ENCODE assay signal across 12 mouse cellular contexts in the genomic region with DNA sequence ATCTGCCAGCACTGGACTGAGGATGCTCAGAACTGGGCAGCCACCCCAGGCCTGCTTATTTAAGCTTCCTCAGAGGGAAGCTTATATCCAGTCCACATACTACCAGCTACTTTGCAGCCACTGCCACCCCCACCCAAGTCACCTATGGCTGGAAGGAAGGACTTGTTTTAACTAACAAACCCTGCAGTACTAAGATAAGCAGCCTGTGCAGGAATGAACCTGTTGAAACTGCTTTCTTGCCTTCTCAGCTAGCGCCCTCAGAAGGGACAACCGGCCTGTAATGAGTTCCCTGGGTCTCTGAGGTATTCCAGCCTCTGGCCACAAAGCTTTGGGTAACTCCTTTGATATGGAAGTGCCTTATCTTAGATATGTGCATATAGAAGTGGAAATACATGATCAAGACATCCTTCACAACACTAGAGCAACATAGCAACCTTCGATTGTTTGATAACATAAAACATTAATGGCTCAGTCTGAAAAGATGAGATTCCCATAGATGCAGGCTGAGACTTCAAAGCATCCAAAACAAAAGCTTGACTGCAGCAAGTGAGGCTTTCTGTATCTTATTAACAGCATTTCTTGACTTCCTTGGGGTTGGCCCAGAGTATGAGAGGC. TPM values are rescaled to one million over a fixed set of nuclear protein-coding genes. Genes with fewer than 3 reads are reported as not detected.
A peak's percentile ranks its signal among the peaks of the same experiment; 100 is the strongest.
DNase-seq lines count a peak whose midpoint lies in the region; ATAC-seq and TF ChIP-seq lines count a peak whose summit lies in the region.
"Had no signal": no experiment of that assay in that cellular context is flagged by ENCODE, and none has a peak within 500 bp of the region (broad histone marks: within the 10 kb centered on the region; RNA-seq: fewer than 3 reads in every experiment).

No protein-coding gene starts in this region.

- in situ Hi-C loops in ES-E14 (cut with MboI; ENCODE audit: low sequenced_read_pairs in 2 of 2, unreplicated experiment in 2 of 2) = no loop called here

- H3K4me1 ChIP-seq in kidney, embryonic 15.5 days = 0 out of 2 replicates have a peak, but pooled peaks cover 5% of the 10 kb centered on the region
- H3K4me1 ChIP-seq in ES-E14 (ENCODE audit: control insufficient read depth in 2 of 2, insufficient read depth in 2 of 2, low read length in 2 of 2, poor library complexity in 1 of 2) = peaks cover 1 to 3% of the 10 kb centered on the region in 2 experiments; a peak in 2 of 4 replicates
- peaks cover 12% of the 10 kb centered on the region; the same call in 1 of the 2 replicates for H3K4me1 ChIP-seq in midbrain, embryonic 13.5 days (replicated peaks)
- H3K4me1 ChIP-seq in forebrain, embryonic 15.5 days = 0 out of 2 replicates have a peak, but pooled peaks cover 8% of the 10 kb centered on the region

- H3K27me3 ChIP-seq in kidney, embryonic 15.5 days = no peaks in the 10 kb centered on the region
- no peaks in the 10 kb centered on the region for H3K27me3 ChIP-seq in midbrain, embryonic 13.5 days
- H3K27me3 ChIP-seq in forebrain, embryonic 15.5 days = no peaks in the 10 kb centered on the region
- H3K27me3 ChIP-seq: neural tube, embryonic 13.5 days; Patski had no signal

- H3K27ac ChIP-seq in kidney, embryonic 15.5 days = peak overlapping the region; percentile 24; the same call in 1 of the 2 replicates
- H3K27ac ChIP-seq in ES-E14 (ENCODE audit: insufficient read depth, low read depth, low read length, poor library complexity, severe bottlenecking) = no peak overlapping the region
- peak overlapping the region; percentile 35; the same call in 1 of the 2 replicates for H3K27ac ChIP-seq in midbrain, embryonic 13.5 days
- no peak overlapping the region for H3K27ac ChIP-seq in forebrain, embryonic 15.5 days (replicated peaks)
- H3K27ac ChIP-seq: hindbrain, postnatal 0 days; neural tube, embryonic 13.5 days had no signal

- no peak overlapping the region for H3K4me3 ChIP-seq in kidney, embryonic 15.5 days (replicated peaks)
- H3K4me3 ChIP-seq in ES-E14 (ENCODE audit: insufficient read depth in 1 of 2, low read depth in 1 of 2, low read length in 2 of 2, poor library complexity in 1 of 2, severe bottlenecking in 1 of 2) = no peak overlapping the region
- no peak overlapping the region for H3K4me3 ChIP-seq in midbrain, embryonic 13.5 days (replicated peaks)
- H3K4me3 ChIP-seq in forebrain, embryonic 15.5 days = no peak overlapping the region
- H3K4me3 ChIP-seq: neural tube, embryonic 13.5 days had no signal

- H3K4me2 ChIP-seq in kidney, embryonic 15.5 days = no peak overlapping the region
- H3K4me2 ChIP-seq in midbrain, embryonic 13.5 days (replicated peaks) = no peak overlapping the region
- H3K4me2 ChIP-seq in forebrain, embryonic 15.5 days (replicated peaks) = no peak overlapping the region
- H3K4me2 ChIP-seq: neural tube, embryonic 13.5 days had no signal

- H3K9me3 ChIP-seq in kidney, embryonic 15.5 days (replicated peaks) = no peaks in the 10 kb centered on the region
- no peaks in the 10 kb centered on the region for H3K9me3 ChIP-seq in ES-E14 (ENCODE audit: control insufficient read depth, insufficient read depth, low read depth, low read length)
- H3K9me3 ChIP-seq in midbrain, embryonic 13.5 days = no peaks in the 10 kb centered on the region
- H3K9me3 ChIP-seq in forebrain, embryonic 15.5 days = no peaks in the 10 kb centered on the region
- H3K9me3 ChIP-seq: neural tube, embryonic 13.5 days had no signal

- no peaks in the 10 kb centered on the region for H3K36me3 ChIP-seq in kidney, embryonic 15.5 days
- no peaks in the 10 kb centered on the region for H3K36me3 ChIP-seq in ES-E14 (ENCODE audit: control insufficient read depth, insufficient read depth, low read length, poor library complexity, severe bottlenecking)
- H3K36me3 ChIP-seq in midbrain, embryonic 13.5 days = no peaks in the 10 kb centered on the region
- no peaks in the 10 kb centered on the region for H3K36me3 ChIP-seq in forebrain, embryonic 15.5 days
- H3K36me3 ChIP-seq: neural tube, embryonic 13.5 days had no signal

- no peak for DNase-seq in kidney, adult 11 months
- DNase-seq in ES-E14 (ENCODE audit: low read depth, low spot score) = peak; percentile 40
- DNase-seq in thymus, postnatal 4 days = no peak
- DNase-seq in thymus, postnatal 36 days = no peak
- DNase-seq: lung, adult 2 months had no signal

- WGBS in kidney, embryonic 15.5 days = 73% methylated on average over 3 of the region's 3 CpGs
- 70% methylated on average over 3 of the region's 3 CpGs for WGBS in midbrain, embryonic 13.5 days
- 65% methylated on average over 3 of the region's 3 CpGs for WGBS in forebrain, embryonic 15.5 days

- no peak overlapping the region for H3K9ac ChIP-seq in kidney, embryonic 15.5 days
- no peak overlapping the region for H3K9ac ChIP-seq in ES-E14 (ENCODE audit: insufficient read depth, low read depth, low read length, poor library complexity, severe bottlenecking)
- H3K9ac ChIP-seq in midbrain, embryonic 13.5 days (replicated peaks) = no peak overlapping the region
- H3K9ac ChIP-seq in forebrain, embryonic 15.5 days (replicated peaks) = no peak overlapping the region
- H3K9ac ChIP-seq: neural tube, embryonic 13.5 days had no signal

- no peak; the same call in 1 of the 2 replicates for ATAC-seq in kidney, embryonic 15.5 days (replicated peaks; ENCODE audit: low FRiP score)
- ATAC-seq in granulocyte monocyte progenitor cell, adult 5-6 weeks (replicated peaks; ENCODE audit: poor library complexity, severe bottlenecking) = peak; percentile 3; the same call in 1 of the 2 replicates
- ATAC-seq in midbrain, embryonic 13.5 days = peak; percentile 47
- ATAC-seq in forebrain, embryonic 15.5 days (replicated peaks) = no peak
- ATAC-seq: hindbrain, postnatal 0 days; Patski had no signal

TF ChIP-seq in ES-E14, 5 proteins besides CTCF, POLR2A, EP300 and RAD21:
- no peak for TF ChIP-seq ZNF384 (IDR thresholded peaks at IDR 0.05; ENCODE audit: low read depth, low read length)

RNA-seq across cellular contexts. Expression of a gene that starts 5.2 kb away (rescaled TPM):
- 18.4 and 19.0 TPM in 2 replicates for polyA plus RNA-seq in kidney, embryonic 15.5 days (2015; fragmentation: Nextera tagmentation; extraction: Ambion mirVana)
- 5.0 and 5.2 TPM in 2 replicates for total RNA-seq in ES-E14 (2012; rRNA removed)
- 96.8 and 101 TPM in 2 replicates for total RNA-seq in granulocyte monocyte progenitor cell, adult 5-6 weeks (2014; fragmentation: Nextera tagmentation)
- total RNA-seq in granulocyte monocyte progenitor cell, adult 5-6 weeks (2017) = 73.9 and 75.1 TPM in 2 replicates
- 42.3 and 46.7 TPM in 2 replicates for polyA plus RNA-seq in midbrain, embryonic 13.5 days (2015; fragmentation: Nextera tagmentation; extraction: Ambion mirVana)
- 59.0 and 60.4 TPM in 2 replicates for polyA plus RNA-seq in forebrain, embryonic 15.5 days (2015; fragmentation: Nextera tagmentation; extraction: Ambion mirVana)

RNA-seq across cellular contexts. Expression of a gene that starts 10.2 kb away (rescaled TPM):
- polyA plus RNA-seq in kidney, embryonic 15.5 days (2015; fragmentation: Nextera tagmentation; extraction: Ambion mirVana) = 0.15 and 0.31 TPM in 2 replicates
- total RNA-seq in ES-E14 (2012; rRNA removed) = 0.40 TPM in 1 of 2 replicates, not detected in the other
- 38.6 and 42.1 TPM in 2 replicates for total RNA-seq in granulocyte monocyte progenitor cell, adult 5-6 weeks (2014; fragmentation: Nextera tagmentation)
- 49.4 and 62.3 TPM in 2 replicates for total RNA-seq in granulocyte monocyte progenitor cell, adult 5-6 weeks (2017)
- polyA plus RNA-seq in midbrain, embryonic 13.5 days (2015; fragmentation: Nextera tagmentation; extraction: Ambion mirVana) = not detected in 2 replicates
- polyA plus RNA-seq in forebrain, embryonic 15.5 days (2015; fragmentation: Nextera tagmentation; extraction: Ambion mirVana) = 0.11 and 0.13 TPM in 2 replicates
- polyA plus RNA-seq: neural tube, embryonic 13.5 days; Patski had no signal

Comparison
In these comparisons a context has a peak if more than half of its experiments do, and no peak if none do; other contexts are left out.
1. ATAC-seq: peak in granulocyte monocyte progenitor cell, adult 5-6 weeks (single experiment) and midbrain, embryonic 13.5 days (single experiment); none in kidney, embryonic 15.5 days (single experiment) and forebrain, embryonic 15.5 days (single experiment).
2. H3K27ac ChIP-seq: peak in kidney, embryonic 15.5 days (single experiment) and midbrain, embryonic 13.5 days (single experiment); none in ES-E14 (single experiment) and forebrain, embryonic 15.5 days (single experiment).